Mouse (Mus musculus) thymus, adult 2 months (tissue): ENCODE results near the gene Tardbp. TPM values are rescaled to one million over a fixed set of nuclear protein-coding genes. Genes with fewer than 3 reads are reported as not detected.

Experiments used
- DNase-seq: peaks from one replicate; pipeline ENCODE4 v3.0.0; 2021
- H3K27ac ChIP-seq: fragments of 200-500 bp; 2 replicates; pipeline ENCODE4 v1.5.1; 2012; ENCODE audit warnings: low read length, control low read depth; ENCODE audit not compliant: control insufficient read depth, insufficient read depth
- H3K27me3 ChIP-seq: fragments of 200-500 bp; 2 replicates; pipeline ENCODE4 v1.6.1; 2012; ENCODE audit warnings: mild to moderate bottlenecking, low read length, moderate library complexity, mixed read lengths; ENCODE audit not compliant: control insufficient read depth, insufficient read depth
- H3K36me3 ChIP-seq: fragments of 200-500 bp; 2 replicates; pipeline ENCODE4 v1.6.1; 2012; ENCODE audit warnings: mild to moderate bottlenecking, low read length, moderate library complexity; ENCODE audit not compliant: control insufficient read depth, insufficient read depth
- H3K4me1 ChIP-seq: fragments of 200-500 bp; replicated peaks from 2 replicates; pipeline ENCODE4 v1.6.1; 2012; ENCODE audit warnings: low read length; ENCODE audit not compliant: control insufficient read depth, insufficient read depth
- H3K4me3 ChIP-seq: fragments of 200-500 bp; 2 replicates; pipeline ENCODE4 v1.5.1; 2012; ENCODE audit warnings: mild to moderate bottlenecking, low read length, control low read depth, moderate library complexity; ENCODE audit not compliant: control insufficient read depth, insufficient read depth
- CTCF ChIP-seq: fragments of 200-500 bp; IDR thresholded peaks from 2 replicates; pipeline ENCODE4 v1.5.1; 2012; ENCODE audit warnings: mild to moderate bottlenecking, control low read depth, low read length, moderate library complexity, borderline replicate concordance; ENCODE audit not compliant: control insufficient read depth, poor library complexity, insufficient read depth; ENCODE audit errors: extremely low read depth
- POLR2A ChIP-seq: fragments of 200-500 bp; IDR thresholded peaks from 2 replicates; pipeline ENCODE4 v1.6.1; 2012; ENCODE audit warnings: mild to moderate bottlenecking, low read length, control low read depth, moderate library complexity; ENCODE audit not compliant: control insufficient read depth, poor library complexity, insufficient read depth; ENCODE audit errors: extremely low read depth
- WGBS: fragments of 180-500 bp; shearing (Covaris S2); methylation state at CpG from one replicate; pipeline ENCODE4 v1.1.7; 2018; 5-methylcytosine and 5-hydroxymethylcytosine counted together
- polyA plus RNA-seq: library from polyadenylated mRNA; depleted of rRNA; stranded (reverse); fragments of >200 nt; gene quantifications from 2 replicates; pipeline ENCODE4 v1.2.3, GENCODE M21; 2012; rRNA removed

Tardbp gene
- polyA plus RNA-seq, 1 experiment: 252 TPM

DNA sequence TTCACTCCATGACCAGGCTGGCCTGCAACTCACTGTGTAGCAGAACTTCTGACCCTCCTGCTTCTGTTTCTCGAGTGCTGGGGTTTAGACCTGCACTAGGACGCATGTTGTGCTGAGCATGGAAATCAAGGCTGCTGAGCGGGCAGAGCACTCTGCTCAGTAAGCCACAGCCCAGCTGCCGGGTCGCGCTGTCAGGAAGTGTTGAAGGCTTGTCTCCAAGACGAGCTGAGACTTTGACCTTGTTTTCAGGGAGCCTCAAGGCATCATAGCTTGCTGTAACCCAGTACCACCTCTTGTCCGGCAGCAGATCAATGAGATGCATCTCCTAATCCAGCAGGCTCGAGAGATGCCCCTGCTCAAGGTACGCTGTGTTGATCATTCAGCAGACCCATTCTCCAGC is 56.7 kb downstream of the Tardbp start:
- no peak for DNase-seq
- Histone ChIP-seq H3K27me3 (no peaks in the 10 kb centered on the region), H3K36me3 (peaks cover 85% of the 10 kb centered on the region), H3K4me1 (no peaks in the 10 kb centered on the region), H3K4me3 (no peak overlapping the region), H3K27ac (no peak overlapping the region)
- WGBS: 92% methylated on average over 10 of the region's 10 CpGs
- TF ChIP-seq POLR2A: no peak
- TF ChIP-seq CTCF: no peak

DNA sequence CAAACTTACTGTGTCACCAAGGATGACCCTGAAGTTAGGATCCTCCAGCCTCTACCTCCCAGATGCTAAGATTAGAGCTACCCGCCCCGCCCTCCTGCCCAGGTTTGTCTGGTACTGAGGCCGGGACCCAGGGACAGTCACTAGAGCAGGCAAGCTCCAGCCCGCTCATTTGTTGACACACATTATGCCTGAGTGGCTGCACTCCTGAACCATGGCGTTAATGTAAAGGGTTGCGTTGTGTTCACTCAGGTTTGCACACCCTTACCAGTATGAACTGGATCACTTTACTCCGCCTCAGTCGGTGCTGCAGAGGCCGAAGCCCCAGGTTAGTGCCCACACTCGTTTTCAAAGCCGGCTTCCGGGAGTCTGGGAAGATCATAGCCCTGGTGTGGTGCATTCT is 63.2 kb downstream of the Tardbp start:
- Histone ChIP-seq H3K27ac (no peak overlapping the region), H3K4me3 (no peak overlapping the region), H3K4me1 (peaks cover 2% of the 10 kb centered on the region), H3K27me3 (no peaks in the 10 kb centered on the region), H3K36me3 (peaks cover 83% of the 10 kb centered on the region)
- no peak for TF ChIP-seq CTCF
- TF ChIP-seq POLR2A: no peak
- no peak for DNase-seq
- 95% methylated on average over 12 of the region's 12 CpGs for WGBS

DNA sequence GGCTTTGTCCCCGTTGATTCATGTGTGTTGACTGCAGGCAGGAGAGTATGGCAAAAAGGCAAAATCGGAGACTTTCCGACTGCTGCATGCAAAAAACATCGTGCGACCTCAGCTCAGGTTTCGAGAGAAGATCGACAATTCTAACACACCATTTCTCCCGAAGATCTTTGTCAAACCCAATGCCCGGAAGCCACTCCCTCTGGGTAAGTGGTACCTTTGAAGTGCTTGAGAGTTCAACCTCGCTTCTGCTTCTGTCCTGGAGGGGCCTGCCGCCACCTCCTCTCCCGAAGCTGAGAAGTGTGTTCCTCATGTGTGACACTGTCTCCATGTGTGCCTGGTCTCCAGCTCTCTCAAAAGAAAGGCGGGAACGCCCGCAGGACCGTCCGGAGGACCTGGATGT is 64.1 kb downstream of the Tardbp start:
- Histone ChIP-seq H3K27ac (no peak overlapping the region), H3K4me1 (peaks cover 4% of the 10 kb centered on the region), H3K4me3 (no peak overlapping the region), H3K36me3 (peaks cover 74% of the 10 kb centered on the region), H3K27me3 (no peaks in the 10 kb centered on the region)
- WGBS: 93% methylated on average over 17 of the region's 17 CpGs
- no peak for DNase-seq
- TF ChIP-seq POLR2A (no peak), CTCF (no peak)

Other genes with a start within 250 kb of the Tardbp start
- 20.0 and 22.6 TPM in 2 replicates for gene Ubiad1, start 182.2 kb downstream of the Tardbp start, polyA plus RNA-seq
- 25.0 and 31.5 TPM in 2 replicates for gene Mtor, start 178.4 kb downstream of the Tardbp start, polyA plus RNA-seq
- 1.9 and 2.4 TPM in 2 replicates for gene Angptl7, start 126.6 kb downstream of the Tardbp start, polyA plus RNA-seq
- gene Exosc10, start 68.6 kb downstream of the Tardbp start, polyA plus RNA-seq: 69.1 and 73.4 TPM in 2 replicates
- gene Srm, start 35.5 kb downstream of the Tardbp start, polyA plus RNA-seq: 98.7 and 110 TPM in 2 replicates
- 3.8 and 4.0 TPM in 2 replicates for gene Masp2, start 24.5 kb downstream of the Tardbp start, polyA plus RNA-seq
- 0.31 and 0.34 TPM in 2 replicates for gene Gm572, start 16.3 kb upstream of the Tardbp start, polyA plus RNA-seq
- 5.3 and 5.8 TPM in 2 replicates for gene Casz1, start 177.4 kb upstream of the Tardbp start, polyA plus RNA-seq